Mouse (Mus musculus) kidney, embryonic 14.5 days (tissue): ENCODE measurements around the gene Fam149b. TPM values are rescaled to one million over a fixed set of nuclear protein-coding genes. Genes with fewer than 3 reads are reported as not detected.
"Not testable (repeated sequence)": the region's sequence is repeated elsewhere in the genome, so short reads cannot be mapped to it uniquely, and the experiment has no call there.

Source experiments
- ATAC-seq: fragments of 200-750 bp; cut with Nextera tagmentation; 2 replicates; pipeline ENCODE4 v1.8.0; 2017; ENCODE audit warnings: moderate number of reproducible peaks, mild to moderate bottlenecking, moderate TSS enrichment, moderate library complexity; ENCODE audit not compliant: low FRiP score, low TSS enrichment
- H3K27ac ChIP-seq: fragments of 300-500 bp; sonication (generic); 2 replicates; pipeline ENCODE4 v1.5.1; 2014; ENCODE audit warnings: low read depth, mild to moderate bottlenecking, low read length, moderate library complexity, mixed read lengths
- H3K27me3 ChIP-seq: fragments of 300-500 bp; sonication (generic); 2 replicates; pipeline ENCODE4 v1.6.1; 2014; ENCODE audit warnings: mild to moderate bottlenecking, low read length; ENCODE audit not compliant: control insufficient read depth, insufficient read depth
- H3K36me3 ChIP-seq: fragments of 300-500 bp; sonication (generic); 2 replicates; pipeline ENCODE4 v1.6.1; 2014; ENCODE audit warnings: low read length, mixed read lengths; ENCODE audit not compliant: control insufficient read depth, insufficient read depth
- H3K4me1 ChIP-seq: fragments of 300-500 bp; sonication (generic); 2 replicates; pipeline ENCODE4 v1.6.1; 2014; ENCODE audit warnings: low read length, mixed read lengths; ENCODE audit not compliant: control insufficient read depth, insufficient read depth
- H3K4me2 ChIP-seq: fragments of 300-500 bp; sonication (generic); replicated peaks from 2 replicates; pipeline ENCODE4 v1.6.1; 2014; ENCODE audit warnings: low read depth, mild to moderate bottlenecking, low read length
- H3K4me3 ChIP-seq: fragments of 300-500 bp; sonication (generic); 2 replicates; pipeline ENCODE4 v1.5.1; 2014; ENCODE audit warnings: mild to moderate bottlenecking, low read length
- H3K9ac ChIP-seq: fragments of 300-500 bp; sonication (generic); 2 replicates; pipeline ENCODE4 v1.6.1; 2014; ENCODE audit warnings: low read depth, mild to moderate bottlenecking, low read length, moderate library complexity
- H3K9me3 ChIP-seq: fragments of 300-500 bp; sonication (generic); 2 replicates; pipeline ENCODE4 v1.6.1; 2016; ENCODE audit warnings: low read length; ENCODE audit not compliant: control insufficient read depth
- WGBS: fragments of 180-500 bp; shearing (Covaris S2); extraction: QIAGEN DNeasy Blood & Tissue Kit; methylation state at CpG from one replicate; pipeline ENCODE4 v1.1.7; 2014; 5-methylcytosine and 5-hydroxymethylcytosine counted together
- polyA plus RNA-seq: library from polyadenylated mRNA; unstranded; fragments of >200 nt; fragmentation: Nextera tagmentation; extraction: Ambion mirVana; gene quantifications from 2 replicates; pipeline ENCODE4 v1.2.1, GENCODE M21; 2014

Fam149b gene
- 33.0 and 44.4 TPM in 2 replicates for polyA plus RNA-seq

GRCm38 (mm10) chr14:20347991-20348541 is at the start of gene Fam149b, which contains the start of gene Ecd:
Fam149b (plus strand) TSS chr14:20348162.
Ecd (minus strand) TSS chr14:20348121.
- peaks cover 4% of the 10 kb centered on the region; the same call in 1 of the 2 replicates for H3K4me1 ChIP-seq
- WGBS = 0% methylated on average over 40 of the region's 42 CpGs
- peaks cover 21% of the 10 kb centered on the region for H3K36me3 ChIP-seq
- peak within 1 kb of the TSS; percentile 77 for H3K4me2 ChIP-seq
- H3K9ac ChIP-seq = peak within 1 kb of the TSS; percentile 87
- peak within 1 kb of the TSS; percentile 72 for H3K4me3 ChIP-seq
- H3K27me3 ChIP-seq = no peaks in the 10 kb centered on the region
- H3K9me3 ChIP-seq = no peaks in the 10 kb centered on the region
- peak; percentile 98 for ATAC-seq
- peak within 1 kb of the TSS; percentile 83 for H3K27ac ChIP-seq

GRCm38 (mm10) chr14:20305085-20305484 is 42.9 kb upstream of the Fam149b start:
- not testable (repeated sequence) for H3K27ac ChIP-seq, H3K4me3 ChIP-seq, H3K9me3 ChIP-seq, H3K27me3 ChIP-seq, H3K9ac ChIP-seq, ATAC-seq, H3K4me1 ChIP-seq, H3K4me2 ChIP-seq
- WGBS = 43% methylated on average over 2 of the region's 2 CpGs
- H3K36me3 ChIP-seq = peaks cover 14% of the 10 kb centered on the region

- H3K9ac ChIP-seq = no peak overlapping the region
- no peak overlapping the region for H3K27ac ChIP-seq
- H3K9me3 ChIP-seq = no peaks in the 10 kb centered on the region
- peaks cover 26% of the 10 kb centered on the region for H3K36me3 ChIP-seq
- no peak overlapping the region for H3K4me2 ChIP-seq
- no peak for ATAC-seq
- WGBS = 41% methylated on average over 1 of the region's 1 CpGs
- no peaks in the 10 kb centered on the region for H3K27me3 ChIP-seq
- no peak overlapping the region for H3K4me3 ChIP-seq
- no peaks in the 10 kb centered on the region for H3K4me1 ChIP-seq
Measured at GRCm38 (mm10) chr14:20315137-20315536, 32.8 kb upstream of the Fam149b start.

- Histone ChIP-seq H3K36me3 (peaks cover 42% of the 10 kb centered on the region), H3K27me3 (no peaks in the 10 kb centered on the region), H3K27ac (no peak overlapping the region)
Measured at GRCm38 (mm10) chr14:20319420-20319819, 28.5 kb upstream of the Fam149b start.

GRCm38 (mm10) chr14:20324196-20324595 is 23.8 kb upstream of the Fam149b start:
- Histone ChIP-seq H3K27me3 (no peaks in the 10 kb centered on the region), H3K4me1 (no peaks in the 10 kb centered on the region), H3K9ac (no peak overlapping the region), H3K27ac (no peak overlapping the region), H3K4me3 (no peak overlapping the region), H3K36me3 (peaks cover 59% of the 10 kb centered on the region), H3K9me3 (no peaks in the 10 kb centered on the region), H3K4me2 (no peak overlapping the region)
- no peak for ATAC-seq
- 94% methylated on average over 9 of the region's 9 CpGs for WGBS

More at GRCm38 (mm10) chr14:20319420-20319819, 28.5 kb upstream of the Fam149b start:
- no peak for ATAC-seq
- Histone ChIP-seq H3K9ac (no peak overlapping the region), H3K4me1 (no peaks in the 10 kb centered on the region), H3K4me2 (no peak overlapping the region), H3K9me3 (no peaks in the 10 kb centered on the region), H3K4me3 (no peak overlapping the region)
- 82% methylated on average over 3 of the region's 3 CpGs for WGBS

- ATAC-seq = no peak; the same call in 1 of the 2 replicates
- peaks cover 61% of the 10 kb centered on the region for H3K36me3 ChIP-seq
Measured at GRCm38 (mm10) chr14:20328474-20328873, 19.5 kb upstream of the Fam149b start.

GRCm38 (mm10) chr14:20331316-20331715 is 16.6 kb upstream of the Fam149b start:
- Histone ChIP-seq H3K27me3 (no peaks in the 10 kb centered on the region), H3K36me3 (peaks cover 77% of the 10 kb centered on the region), H3K9ac (no peak overlapping the region), H3K27ac (no peak overlapping the region), H3K4me3 (no peak overlapping the region), H3K4me1 (no peaks in the 10 kb centered on the region), H3K4me2 (no peak overlapping the region), H3K9me3 (no peaks in the 10 kb centered on the region)
- ATAC-seq = no peak
- 93% methylated on average over 4 of the region's 4 CpGs for WGBS

More at GRCm38 (mm10) chr14:20328474-20328873, 19.5 kb upstream of the Fam149b start:
- Histone ChIP-seq H3K27ac (no peak overlapping the region), H3K9ac (no peak overlapping the region), H3K4me2 (no peak overlapping the region), H3K9me3 (no peaks in the 10 kb centered on the region), H3K4me3 (no peak overlapping the region), H3K27me3 (no peaks in the 10 kb centered on the region), H3K4me1 (no peaks in the 10 kb centered on the region)
- WGBS = 70% methylated on average over 9 of the region's 9 CpGs

GRCm38 (mm10) chr14:20339415-20339814 is 8.5 kb upstream of the Fam149b start:
- Histone ChIP-seq H3K9me3 (no peaks in the 10 kb centered on the region), H3K4me2 (no peak overlapping the region), H3K4me1 (no peaks in the 10 kb centered on the region), H3K36me3 (peaks cover 41% of the 10 kb centered on the region), H3K27me3 (no peaks in the 10 kb centered on the region), H3K27ac (no peak overlapping the region), H3K9ac (no peak overlapping the region), H3K4me3 (no peak overlapping the region)
- WGBS = 95% methylated on average over 5 of the region's 5 CpGs
- no peak for ATAC-seq

- peaks cover 35% of the 10 kb centered on the region for H3K36me3 ChIP-seq
- no peak overlapping the region for H3K27ac ChIP-seq
- no peak for ATAC-seq
- no peak overlapping the region for H3K9ac ChIP-seq
- H3K27me3 ChIP-seq = no peaks in the 10 kb centered on the region
- no peak overlapping the region for H3K4me2 ChIP-seq
- H3K4me3 ChIP-seq = no peak overlapping the region
- H3K9me3 ChIP-seq = no peaks in the 10 kb centered on the region
- H3K4me1 ChIP-seq = no peaks in the 10 kb centered on the region
- 85% methylated on average over 8 of the region's 8 CpGs for WGBS
Measured at GRCm38 (mm10) chr14:20340149-20340548, 7.8 kb upstream of the Fam149b start.
